Mouse (Mus musculus): ENCODE measurements around the gene Tanc1.

Tanc1 gene

DNA sequence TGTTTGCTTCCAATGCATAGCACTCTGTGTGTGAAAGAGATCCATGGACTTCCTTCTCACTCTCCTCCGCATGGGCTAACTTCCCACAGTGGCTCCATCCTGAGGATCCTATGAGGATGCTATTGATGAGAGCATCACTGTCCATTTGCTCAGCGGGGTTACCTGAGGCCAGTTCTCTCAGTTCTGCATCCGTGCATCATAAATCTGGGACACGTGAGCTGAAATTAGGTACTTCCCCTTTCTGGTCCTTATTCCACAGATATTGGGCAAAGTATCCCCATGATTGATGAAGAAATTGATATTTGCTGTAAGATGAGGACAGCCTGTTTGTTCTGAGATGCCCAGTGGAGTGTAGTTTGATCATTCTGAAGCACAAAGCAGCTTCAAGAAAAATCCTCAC lies 156.1 kb downstream of the Tanc1 start:
- no peak for DNase-seq

DNA sequence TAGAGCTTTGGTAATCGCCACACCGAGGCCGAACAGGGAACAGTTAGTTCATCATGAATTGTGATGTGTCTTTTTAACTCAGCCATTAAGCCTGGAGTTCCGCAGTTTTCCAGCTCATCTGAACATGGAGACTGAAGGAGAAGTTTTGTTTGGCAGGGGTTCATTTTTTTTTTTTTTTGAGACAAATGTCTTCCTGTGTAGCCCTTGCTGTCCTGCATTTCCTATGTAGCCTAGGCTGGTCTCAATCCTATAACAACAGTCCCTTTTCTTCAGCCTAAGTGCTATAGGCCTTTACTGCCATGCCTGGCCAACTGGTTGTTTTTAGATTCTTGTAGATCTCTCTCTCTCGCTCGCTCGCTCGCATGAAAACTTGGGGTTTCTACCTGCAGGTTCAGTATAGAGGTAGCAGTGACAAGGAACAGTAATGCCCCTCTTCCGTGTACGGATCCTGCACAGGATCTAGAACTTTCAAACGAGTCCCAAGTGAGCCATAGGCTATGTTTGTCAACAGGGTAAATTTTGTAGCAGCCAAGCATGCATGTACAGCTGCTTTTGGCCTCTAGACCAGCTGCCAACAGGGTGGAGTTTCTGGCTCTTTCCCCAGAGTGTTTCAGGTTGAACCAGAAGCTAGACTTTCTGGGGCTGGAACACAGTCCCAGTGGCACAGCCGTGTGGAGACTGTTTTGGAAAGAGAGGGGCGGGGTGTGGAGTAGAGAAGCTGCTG lies 157.0 kb downstream of the Tanc1 start:
- DNase-seq = no peak

DNA sequence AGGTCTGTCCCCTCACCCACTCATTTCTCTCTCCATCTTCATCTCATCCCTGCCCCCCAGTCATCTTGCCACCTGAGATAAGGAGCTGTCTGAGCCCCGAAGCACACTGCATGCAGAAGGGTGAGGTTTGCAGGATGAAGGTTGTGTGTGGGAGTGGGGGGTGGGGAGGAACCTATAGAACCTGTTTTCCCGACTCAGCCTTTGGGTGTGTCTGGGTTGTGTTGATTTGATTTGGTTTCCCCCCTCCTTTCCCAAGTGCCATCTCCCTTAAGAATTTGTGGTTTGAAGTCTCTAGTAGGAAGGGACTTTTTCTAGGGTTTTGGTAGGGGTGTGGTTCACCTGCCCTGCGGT lies 157.5 kb downstream of the Tanc1 start:
- no peak for DNase-seq

DNA sequence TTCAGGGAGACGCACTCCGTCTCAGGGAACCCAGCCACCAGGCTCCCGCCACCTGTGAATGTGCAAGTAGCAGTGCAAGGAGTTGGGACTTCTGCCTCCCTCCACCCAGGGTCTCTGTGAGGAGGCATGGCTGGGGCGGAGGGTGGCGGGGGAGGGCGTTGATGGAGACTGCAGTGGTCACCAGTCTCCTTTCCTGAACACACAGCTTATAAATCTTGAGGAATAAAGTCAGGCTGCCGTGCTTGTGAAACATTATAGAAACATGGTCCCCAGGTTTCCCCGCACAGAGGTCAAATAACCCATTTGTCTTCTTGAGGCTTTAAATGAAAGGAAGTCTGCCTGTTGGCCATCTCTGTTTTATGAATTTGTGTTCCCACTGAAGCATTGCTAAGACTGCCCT lies 159.9 kb downstream of the Tanc1 start:
- no peak for DNase-seq

DNA sequence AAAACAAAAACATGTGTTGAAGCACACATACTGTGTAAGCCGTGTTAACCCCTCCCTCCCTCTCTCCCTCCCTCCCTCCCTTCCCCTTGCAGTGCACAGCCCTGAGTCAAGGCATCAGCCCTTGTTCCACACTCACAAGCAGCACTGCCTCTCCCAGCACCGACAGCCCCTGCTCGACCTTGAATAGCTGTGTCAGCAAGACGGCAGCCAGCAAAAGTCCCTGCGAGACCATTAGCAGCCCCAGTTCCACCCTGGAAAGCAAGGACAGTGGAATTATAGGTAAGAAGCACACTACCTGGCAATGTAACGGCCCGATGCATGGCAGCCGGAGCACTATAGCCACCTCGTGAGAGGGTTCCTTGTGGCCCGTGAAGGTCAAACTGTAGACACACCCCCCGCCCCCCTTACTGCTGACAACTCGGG lies 160.4 kb downstream of the Tanc1 start:
- no peak for DNase-seq

DNA sequence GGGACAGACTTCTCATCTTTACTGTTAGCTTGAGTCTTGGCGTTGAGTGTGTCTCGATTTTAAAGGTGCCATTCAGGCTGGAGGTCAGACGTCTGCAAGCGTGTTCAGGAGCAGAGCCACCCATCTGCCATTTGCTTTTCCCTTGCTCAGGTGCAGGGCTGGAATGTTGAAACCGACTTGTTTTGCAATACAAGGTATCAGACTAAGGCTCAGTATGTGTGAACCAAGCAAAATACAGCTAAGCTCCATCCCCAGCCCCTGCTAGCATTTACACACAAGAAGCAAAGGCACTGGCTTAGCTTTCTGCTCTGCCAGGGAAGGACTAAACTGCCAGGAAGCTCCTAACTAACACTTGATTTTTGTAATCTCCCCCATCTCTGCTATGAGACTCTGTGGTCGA lies 162.5 kb downstream of the Tanc1 start:
- DNase-seq = no peak

DNA sequence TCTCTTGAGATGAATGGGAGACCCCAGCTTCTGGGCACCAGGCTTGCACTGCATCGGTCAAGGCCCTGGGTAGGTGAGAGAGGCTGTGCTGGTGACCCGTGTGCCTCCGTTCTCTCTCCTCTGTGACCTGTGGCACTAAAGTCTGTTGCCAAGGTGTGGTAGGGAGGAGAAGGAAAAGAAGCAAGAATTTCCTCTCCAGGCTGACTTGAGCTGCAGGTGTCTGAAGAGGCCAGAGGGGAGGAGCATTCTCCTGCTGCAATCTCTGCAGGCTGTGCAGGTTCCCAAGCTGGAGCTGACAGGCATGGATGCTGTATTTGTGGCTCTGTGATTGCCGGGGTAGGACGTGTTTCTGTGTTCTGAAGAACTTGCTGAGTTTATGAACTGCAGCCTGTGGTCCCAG lies 163.3 kb downstream of the Tanc1 start:
- DNase-seq = no peak

DNA sequence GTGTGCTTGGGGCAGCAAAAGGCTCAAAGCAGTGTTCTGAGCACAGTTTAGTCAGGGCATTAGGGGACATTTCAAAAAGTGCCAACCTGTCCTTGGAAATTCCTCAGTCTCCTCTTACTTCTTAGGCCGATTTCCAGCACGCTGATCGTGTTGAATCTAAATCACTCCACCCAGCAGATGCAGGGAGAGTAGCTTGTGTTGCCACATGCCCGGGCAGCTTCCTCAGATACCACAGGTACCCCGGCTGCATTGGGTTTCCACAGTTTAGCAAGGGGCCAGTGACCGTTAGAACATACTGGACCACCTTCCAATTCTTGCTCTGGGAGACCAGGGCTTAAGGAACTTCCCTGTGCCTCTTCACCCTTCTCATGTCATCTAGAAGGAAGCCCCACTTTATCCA lies 164.0 kb downstream of the Tanc1 start:
- no peak for DNase-seq

DNA sequence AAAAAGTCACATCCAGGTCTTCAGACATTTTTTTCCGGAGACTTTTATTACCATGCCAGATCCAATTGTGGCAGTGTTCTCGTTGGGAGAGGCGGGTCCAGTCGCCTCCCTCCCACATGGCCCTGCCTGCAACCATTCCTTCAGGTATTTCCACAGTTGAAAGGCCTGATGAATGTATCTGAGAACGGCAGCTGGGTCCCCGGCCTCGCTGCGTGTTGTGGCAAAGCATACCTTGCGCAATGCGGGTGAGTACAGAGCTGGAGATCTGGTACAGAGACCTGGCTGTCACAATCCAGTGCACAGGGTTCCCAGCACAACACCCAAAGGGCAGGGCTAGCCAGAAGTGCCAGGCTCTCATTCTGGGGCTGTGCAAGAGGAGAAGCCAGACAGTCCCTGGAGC lies 167.5 kb downstream of the Tanc1 start:
- DNase-seq = no peak

DNA sequence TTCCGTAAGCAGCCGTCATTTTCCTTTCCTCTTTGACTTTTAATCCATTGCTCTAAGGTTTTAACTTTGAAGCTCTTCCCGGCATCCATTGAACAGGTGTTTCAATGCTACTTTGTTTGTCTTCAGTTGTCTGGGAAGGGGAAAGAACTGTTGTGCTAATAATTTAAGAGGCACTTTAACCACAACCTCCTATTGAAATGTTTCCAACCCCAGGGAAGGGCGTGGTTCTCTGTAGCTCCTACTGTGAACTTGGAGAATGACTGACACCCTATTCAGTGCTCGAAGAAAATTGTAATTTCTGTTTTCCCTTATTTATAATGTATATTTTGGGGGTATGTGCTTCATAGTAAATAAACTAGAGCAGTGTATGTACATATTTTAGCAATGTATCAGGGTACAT lies 168.4 kb downstream of the Tanc1 start:
- DNase-seq = no peak

DNA sequence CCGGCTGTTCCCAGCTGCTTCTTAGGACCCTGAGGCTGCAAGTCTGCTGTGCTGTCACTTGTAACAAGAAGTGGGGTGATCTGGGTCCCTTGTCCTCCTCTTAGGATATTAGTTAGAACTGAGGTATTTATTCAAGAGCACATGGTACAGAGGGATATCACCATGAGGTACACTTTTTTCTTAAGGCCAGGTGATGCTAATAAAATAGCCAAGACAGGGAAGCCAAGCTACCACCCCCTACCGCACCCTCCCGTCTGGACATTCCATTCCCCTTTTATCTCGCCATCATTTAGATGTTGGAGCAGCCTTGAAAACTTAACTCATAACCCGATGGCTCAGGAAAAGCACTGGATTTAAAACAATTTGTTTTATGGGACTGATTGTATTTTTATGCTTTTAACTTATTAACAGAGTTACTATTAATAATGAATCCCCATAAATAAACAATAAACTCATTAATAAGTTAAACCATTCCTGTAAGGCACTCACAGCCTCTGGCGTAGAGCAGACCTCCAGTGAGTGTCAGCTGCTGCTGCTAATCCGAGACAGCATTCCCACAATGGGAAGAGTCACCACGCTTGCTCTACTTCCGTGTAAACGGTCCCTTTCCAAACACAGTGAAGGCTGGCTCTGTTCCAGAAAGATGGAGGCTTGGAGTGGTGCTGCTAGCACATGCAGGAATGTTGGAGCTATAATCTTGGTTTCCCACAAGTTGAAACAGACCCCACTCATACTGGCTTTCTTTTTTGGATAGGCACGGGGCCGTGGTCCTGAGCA lies 171.4 kb downstream of the Tanc1 start:
- DNase-seq = no peak

DNA sequence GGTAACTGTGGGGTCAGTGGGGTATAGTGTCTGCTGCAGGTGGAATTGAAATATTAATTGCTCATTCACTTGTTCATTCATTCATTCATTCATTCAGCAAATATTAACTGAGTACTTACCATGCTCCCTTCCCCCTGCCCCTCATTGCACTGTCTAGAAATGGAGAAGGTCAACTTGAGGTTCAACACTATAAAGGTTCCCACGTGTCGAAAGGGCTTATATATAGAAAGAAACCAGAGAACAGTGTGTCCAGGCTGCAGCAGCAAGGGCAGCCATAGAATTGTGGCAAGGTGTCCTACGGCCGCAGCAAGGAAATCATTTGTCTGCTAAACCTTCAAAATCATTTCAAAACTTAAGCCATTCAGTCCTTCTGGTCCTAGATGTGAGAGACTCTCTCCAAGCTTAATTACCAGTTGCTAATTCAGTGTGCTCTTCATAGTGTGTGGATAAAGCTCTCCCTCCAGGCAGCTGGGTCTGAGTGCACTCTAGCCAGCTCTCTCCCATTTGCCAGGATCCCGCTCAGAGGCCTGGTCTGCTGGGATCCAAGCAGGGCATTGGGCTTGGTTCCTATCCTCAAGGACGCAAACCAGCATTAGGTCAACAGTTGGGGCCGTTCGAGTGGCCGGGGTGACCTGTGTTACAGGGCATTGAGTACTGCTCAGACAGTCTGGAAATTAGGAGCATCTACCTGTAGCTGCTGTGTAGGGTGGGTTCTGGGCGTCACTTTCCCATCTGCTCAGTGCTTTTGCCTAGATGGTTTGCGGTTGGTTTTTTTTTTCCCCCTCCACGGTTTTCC lies 172.2 kb downstream of the Tanc1 start:
- no peak for DNase-seq

DNA sequence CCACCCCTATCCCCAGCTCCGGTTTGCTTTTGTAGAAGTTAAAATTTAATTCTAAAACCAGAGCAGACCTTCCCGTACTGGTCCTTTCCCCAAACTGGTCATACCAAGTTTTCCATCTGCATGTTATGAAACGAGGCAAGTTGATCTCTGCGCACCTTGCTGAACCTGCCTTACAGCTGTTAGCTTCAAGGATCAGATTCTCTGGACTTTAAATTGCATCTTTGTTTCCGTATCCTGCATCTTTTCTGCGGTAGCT lies 172.7 kb downstream of the Tanc1 start:
- no peak for DNase-seq

DNA sequence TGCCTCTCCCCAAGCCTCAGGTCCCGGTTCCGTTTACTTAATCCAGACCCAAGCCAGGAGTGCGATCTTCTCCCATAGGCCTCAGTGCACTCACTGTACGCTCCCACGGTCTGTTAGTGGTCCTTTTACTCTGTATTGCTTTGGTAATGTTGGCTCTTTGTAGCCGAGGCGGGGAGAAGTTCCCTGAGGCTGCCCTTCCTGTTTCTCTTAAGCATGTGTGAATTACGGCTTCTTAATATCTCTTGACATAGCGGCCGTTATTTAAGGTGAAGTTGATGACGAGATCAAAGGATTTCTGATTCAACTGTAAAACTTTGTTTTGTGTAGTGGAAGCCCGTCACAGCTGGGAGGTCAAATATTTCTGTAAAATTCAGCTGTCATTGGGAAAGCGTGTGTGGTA lies 173.8 kb downstream of the Tanc1 start:
- DNase-seq = no peak

DNA sequence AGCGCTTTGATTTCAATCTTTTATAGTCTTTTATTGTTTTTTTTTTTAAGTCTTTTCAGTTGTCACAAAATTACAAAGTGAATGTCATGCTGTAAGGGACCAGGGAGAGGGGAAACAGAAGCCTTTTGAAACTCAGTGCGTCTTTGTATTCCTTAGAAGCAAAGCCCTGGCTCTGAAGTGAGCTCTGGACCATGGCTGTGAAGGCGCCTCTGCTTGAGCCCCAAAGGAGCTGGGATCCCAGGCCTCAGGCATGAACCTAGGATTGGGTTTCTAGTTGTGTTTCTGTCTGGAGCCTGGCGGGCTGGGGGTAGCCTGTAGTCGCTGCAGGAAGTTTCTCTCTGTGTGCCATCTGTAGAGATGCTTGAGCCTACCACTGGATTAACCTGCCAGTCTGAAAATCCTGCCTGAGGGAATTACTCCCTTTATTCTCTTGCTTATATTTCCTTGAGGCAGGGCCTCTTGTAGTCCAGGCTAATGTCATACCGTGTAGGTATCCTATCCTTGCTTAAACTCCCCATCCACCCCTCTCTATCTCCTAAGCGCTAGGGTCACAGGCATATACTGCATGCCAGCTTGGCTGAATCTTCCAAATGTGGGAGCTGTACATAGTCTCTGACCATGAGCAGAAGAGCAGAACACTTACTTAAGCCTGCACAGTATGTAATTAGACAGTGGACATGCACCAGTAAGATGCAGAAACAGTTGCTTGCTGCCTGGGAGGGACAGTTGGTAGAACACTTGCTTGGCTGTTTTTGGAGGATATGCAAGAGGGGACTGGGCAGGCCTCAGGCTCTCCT lies 177.1 kb downstream of the Tanc1 start:
- no peak for DNase-seq

DNA sequence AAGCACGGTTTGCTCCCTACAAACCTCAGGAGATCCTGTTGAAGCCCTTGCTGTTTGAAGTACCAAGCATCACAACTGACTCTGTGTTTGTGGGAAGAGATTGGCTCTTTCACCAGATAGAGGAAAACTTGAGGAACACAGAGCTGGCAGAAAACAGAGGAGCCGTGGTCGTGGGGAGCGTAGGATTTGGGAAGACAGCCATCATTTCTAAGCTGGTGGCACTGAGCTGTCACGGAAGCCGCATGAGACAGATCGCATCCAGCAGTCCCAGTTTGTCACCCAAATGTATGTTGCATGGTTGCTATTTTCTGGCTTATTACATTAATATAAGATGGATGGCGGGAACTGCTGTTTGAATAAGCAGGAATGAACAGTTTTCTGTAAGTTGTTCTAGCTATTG lies 179.8 kb downstream of the Tanc1 start:
- DNase-seq = no peak

DNA sequence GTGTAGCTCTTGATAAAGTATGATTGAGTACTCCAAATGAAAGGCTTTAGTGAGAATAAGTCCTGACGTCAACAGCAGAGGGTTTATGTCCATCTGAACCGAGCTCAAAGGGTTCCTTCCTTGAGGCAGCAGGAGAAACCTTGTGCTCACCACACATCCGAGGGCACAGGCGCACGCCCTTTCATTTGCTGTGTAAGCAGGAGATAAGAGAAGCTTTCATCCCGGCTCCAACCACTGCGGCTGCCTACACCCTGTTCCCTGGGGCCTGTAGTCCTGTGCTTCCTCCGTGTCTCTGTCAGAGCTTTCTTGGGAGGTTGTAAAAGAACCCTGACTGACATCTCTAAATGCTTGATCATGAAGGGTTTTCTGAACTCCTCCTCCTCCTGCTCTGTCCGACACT lies 181.5 kb downstream of the Tanc1 start:
- no peak for DNase-seq

DNA sequence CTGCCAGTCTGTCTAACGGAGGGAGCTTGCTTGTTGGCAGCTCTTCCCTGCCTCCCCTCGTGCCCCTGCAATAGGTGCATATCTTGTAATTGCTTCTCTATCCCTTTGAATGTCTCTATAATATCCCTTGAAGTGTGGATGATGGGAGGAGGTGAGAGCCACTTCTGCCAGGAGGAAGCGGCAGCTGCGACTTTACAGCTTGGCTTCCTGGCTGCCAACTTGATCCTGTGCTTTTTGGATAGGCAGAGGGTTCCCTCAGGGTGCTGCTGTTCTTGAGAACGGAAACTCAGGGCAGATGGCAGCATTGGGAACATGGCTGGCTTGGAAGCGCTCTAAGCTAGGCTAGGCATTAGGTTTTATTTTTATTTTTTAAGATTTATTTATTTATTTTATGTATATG lies 183.0 kb downstream of the Tanc1 start:
- peak; percentile 57 for DNase-seq

DNA sequence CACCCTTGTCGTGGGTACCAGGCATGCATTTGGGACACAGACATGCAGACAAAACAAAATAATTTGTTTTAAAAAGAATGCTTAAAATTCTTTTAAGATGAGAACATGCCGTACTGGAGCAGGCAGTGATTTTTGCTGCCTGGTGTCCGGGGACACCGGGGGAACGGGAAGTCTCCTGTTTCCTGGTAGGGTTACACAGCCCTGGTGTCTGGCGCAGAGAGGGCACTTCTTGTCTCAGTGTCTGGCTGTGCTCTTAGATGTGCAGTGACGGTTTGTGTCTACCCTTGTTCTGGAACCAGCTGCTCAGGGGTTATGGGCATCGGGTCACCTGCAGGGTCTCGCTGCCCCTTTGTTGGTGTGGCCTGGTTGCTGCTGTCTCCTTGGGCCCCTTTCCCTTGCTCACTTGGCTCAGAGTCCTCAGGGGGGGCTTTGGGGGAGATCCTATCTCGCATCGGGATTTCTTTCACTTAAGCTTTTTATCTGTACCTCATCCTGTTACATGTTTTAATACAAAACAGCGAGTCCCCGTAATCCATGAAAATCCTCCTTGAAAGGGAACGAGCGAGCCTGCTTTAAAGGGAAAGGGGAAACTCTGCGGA lies 187.2 kb downstream of the Tanc1 start:
- DNase-seq = no peak

DNA sequence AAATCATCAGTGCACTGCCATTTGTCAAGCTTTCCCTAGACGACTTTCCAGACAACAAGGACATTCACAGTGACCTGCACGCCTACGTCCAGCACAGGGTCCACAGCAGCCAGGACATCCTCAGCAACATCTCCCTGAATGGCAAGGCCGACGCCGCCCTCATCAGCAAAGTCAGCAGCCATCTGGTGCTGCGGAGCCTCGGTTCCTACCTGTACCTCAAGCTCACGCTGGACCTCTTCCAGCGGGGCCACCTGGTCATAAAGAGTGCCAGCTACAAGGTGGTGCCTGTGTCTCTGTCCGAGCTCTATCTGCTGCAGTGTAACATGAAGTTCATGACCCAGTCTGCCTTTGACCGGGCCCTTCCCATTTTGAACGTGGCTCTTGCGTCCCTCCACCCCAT lies 187.7 kb downstream of the Tanc1 start:
- peak; percentile 86 for DNase-seq

DNA sequence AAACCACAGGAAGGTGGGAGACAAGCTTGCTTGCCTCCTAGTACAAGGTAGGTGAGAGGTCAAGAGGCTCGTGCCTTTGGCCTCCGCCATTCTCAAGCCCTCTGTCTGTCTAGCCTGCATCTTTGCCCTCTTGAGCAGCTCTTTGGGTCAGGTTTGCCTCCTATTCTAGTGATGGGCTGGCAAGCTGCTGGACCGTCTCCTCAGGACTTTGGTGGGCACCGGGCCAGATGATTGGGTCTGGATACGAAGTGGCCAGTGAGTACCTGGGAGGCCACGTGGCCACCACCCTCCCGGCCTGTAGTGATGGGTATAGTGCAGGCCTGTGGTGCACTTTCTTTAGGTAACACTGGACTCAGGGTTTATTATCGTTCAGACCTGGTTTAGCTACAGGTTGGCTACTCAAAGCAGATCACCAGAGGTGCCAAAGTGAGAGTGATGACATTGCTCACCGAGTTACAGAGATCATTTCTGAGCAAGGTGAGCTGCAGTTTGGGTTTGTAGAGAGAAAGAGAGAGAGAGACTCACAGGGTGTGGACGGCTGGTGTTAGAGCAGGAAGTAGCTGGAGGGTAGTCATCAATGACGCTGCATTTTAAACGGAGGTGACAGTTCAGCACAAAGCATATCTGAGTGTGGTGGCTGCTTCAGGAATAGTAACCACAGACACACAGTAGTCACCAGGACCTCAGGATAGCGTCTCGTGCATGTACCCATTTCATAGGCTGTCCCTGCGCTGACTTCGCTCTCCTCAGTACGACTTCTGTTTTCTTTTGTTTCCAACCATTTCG lies 188.8 kb downstream of the Tanc1 start:
- DNase-seq = peak; percentile 41

DNA sequence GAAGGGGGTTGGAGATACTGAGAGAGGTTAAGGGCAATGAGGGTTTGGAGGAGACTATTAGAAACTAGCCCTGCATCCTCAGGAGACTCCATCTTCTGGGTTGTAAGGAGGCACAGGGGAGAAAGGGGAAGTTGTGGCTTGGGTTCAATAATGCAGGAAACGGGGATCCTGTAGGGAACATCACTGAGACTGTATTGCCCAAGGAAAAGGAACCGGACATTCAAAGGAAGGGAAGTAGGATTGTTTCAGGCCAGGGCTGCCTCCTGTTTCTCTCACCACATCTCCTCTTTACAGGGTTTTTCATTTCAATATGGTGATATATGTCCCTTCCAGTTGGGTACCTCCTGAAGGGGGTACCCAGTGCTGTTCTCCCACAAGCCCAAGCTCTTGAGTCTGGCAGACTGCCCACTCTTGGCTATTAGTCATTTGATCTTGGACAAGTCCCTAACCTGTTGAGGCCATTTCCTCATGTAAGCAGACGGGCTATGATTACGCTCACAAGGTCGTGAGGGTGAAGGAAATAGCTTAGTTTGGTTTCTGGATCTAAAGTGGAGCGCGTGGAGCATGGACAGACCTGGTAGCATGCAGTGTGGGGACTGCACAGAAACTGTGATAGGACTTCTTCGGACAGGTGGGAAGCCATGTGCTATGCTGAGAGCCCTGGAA lies 191.0 kb downstream of the Tanc1 start:
- no peak for DNase-seq
